Mouse (Mus musculus): ENCODE results near the gene Cfap61.

Gene Cfap61

GRCm38 (mm10) chr2:146257037-146257436, 322.5 kb downstream of the Cfap61 start:
- no peak for DNase-seq (ENCODE audit: low read depth, low spot score)

DNA sequence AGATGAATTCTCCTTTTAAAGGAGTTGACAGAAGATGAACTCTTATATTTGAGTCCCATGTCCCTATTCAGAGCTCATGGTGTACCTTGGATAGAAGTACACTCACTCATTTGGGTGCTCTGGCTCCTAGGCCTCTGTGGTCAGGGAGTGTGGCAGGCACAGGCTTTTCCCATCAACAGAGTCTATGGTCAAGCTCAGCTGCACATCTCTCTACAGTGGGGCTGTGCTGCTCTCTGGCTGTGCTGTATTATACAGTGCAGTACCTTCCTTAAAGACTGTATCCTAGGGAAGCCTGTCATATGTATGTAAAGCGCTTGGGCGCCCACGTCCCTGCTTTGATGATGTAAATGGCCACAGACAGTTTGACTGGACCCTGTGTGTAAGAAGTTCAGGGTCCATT, 323.0 kb downstream of the Cfap61 start:
- DNase-seq (ENCODE audit: low read depth, low spot score) = no peak

DNA sequence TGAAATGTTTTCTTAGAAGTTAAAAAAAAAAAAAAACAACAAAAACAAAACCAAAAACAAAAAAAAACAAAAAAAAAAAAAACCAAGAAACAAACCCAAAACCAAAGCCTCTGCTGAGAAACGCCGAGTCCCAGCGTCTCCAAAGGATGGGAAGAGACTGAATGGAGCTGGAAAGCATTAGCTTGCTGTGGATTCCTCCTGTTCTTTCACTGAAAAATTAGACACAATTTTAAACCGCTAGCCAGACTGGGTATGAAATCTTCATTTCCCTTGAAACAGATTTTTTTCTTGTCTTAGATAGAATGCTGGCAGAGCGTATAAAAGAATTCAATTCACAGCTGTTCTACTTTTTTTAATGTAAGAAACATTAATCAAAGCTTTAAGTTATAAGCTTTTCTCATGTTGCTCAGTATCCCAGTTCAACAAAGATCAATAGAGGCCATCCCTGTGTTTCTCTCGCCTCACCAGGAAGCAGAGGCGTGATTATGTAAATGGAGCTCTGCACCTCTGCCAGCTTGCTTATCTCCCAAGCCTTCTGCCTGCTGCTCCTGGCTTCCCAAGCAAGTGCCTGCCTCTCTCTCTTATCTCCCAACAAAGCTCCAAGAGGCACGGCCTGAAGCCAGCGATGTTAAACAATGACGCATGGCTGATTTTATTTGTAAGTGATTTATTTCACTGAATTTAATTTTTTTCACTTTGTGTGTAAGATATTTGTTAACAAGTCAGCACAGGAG, 324.3 kb downstream of the Cfap61 start:
- DNase-seq (ENCODE audit: low read depth, low spot score) = no peak

DNA sequence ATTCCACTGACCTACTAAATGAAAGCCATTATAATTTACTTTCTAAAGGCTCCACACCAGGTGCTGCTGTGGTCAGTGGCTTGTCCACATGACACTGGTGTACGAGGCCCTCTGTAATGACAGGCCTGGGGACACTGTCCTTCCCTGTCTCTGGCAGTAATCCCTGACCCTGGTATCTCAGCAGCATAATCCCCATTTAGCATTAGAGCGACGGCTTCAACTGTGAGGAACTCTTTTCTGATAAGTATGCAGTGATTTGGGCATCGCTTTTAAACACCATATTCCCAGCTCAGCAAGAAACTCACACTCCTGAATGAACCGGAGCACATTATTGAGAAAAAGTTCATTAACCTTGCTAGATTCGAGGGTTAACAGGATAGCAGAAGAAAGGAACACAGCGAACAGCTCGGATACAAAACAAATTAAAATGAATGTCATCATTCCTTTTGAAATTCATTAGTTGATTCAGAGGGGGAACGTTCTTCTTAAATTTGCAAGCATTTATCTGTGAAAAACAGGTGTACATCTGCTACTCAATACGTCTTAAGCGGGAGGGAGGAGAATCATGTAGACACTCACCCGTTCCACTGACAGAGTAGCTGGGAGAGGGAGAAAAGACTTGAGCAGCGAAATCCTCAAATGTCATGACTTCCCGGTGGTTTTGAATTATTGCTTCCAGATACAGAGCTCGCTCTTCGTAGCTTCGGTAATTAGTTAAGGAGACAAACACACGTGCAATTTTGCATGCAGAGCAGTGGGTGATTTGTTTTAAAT, 325.4 kb downstream of the Cfap61 start:
- no peak for DNase-seq (ENCODE audit: low read depth, low spot score)

DNA sequence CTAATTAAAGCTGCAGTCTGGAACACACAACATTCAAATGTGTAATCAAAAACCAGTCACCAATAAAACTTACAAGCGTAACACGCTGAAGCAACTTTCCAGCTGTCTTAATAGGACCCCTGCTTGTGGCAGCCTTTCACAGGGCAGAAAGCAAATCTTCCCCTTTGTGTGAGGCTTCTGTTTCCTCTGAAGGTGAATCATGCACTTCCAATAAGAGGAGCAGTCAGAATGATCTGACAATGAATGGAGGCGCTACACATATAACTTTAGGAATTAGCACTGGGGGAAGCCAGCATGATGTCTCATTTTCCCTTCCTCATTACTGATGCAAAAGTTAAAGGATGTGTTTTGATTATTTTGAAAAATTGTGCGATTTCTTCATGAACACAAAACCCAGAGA, 326.6 kb downstream of the Cfap61 start:
- no peak for DNase-seq (ENCODE audit: low read depth, low spot score)

DNA sequence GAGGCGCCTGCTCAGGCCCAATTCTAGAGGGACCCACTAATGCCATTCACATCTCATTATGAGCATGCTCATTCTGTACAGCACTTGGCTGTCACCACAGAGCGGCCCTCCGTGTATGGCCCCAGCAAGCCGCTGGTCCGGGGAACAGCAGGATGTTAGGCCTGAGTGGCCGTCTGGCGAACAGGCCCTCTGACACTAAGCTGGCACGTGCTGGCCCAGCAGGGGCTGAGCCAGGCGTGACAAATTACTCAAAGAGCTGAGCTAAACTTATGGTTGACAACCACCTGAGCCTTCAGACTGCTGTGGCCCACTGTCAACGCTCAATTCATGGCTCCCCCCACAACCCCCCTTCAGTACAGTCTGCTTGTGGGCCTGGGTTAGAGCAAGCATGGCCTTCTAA, 327.6 kb downstream of the Cfap61 start:
- peak; percentile 31 for DNase-seq (ENCODE audit: low read depth, low spot score)

DNA sequence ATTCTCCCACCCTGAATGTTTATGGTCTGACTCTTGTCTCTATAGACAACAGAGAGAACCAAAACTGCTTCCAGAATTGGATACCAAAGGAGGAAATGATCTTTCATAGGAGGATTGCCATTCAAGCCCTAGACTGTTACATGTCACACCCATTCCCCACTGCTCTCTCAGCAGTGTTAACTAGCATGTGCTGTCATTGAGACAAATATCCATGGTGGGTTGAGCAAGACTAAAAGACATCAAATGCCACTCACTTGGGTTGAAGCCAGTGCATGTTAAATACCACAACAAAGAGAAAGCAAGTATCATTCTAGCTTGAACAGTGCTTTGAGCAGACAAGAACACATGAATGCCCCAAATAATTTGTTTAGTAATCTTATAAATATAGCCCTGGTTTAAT, 328.4 kb downstream of the Cfap61 start:
- DNase-seq (ENCODE audit: low read depth, low spot score) = no peak

Measured in embryo, embryonic 11.5 days (tissue).